Mouse (Mus musculus): ENCODE results near the gene Atp2c1.

Gene Atp2c1

DNA sequence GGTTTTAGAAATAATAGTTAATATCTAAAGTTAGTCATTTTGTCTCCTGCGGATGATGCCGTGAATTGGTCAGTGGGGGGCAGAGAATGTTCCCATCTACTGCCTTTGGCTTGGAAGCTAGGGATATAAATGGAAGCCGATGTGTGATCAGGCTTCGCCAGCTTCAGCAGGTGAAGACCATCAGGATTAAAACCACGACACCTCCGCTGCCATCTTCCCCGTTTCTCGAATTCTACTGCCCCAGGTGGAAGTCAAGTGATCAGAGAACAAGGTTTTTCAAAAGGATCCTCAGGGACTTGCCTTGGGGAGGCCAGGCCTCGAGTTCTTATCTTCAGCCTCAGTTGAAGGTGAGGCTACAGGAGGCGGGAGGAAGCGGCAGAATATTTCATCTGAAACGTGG, at the start of gene Atp2c1:
Atp2c1 (minus strand) TSS at position 101 of the 400 bp plus-strand sequence.
- DNase-seq (ENCODE audit: low spot score) = no peak

DNA sequence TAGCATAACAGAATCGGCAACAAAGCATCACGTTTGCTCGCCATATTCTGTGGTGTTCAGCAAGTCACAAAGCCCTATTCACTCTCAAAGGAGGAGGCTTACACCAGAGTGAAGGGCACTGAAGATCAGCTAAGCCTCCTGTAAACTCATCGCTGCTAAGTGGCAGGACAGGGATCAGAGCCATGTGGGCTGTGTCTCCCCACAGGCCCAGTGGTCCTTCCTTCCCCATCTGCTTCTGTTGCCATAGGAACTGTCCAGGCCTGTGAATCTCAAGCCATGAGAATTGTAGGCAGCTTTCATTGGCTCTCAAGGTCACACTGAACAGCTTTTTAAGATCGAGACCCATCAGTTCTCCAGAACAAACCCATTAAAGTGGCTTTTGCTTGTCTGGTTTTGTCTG, 30.3 kb upstream of the Atp2c1 start:
- no peak for DNase-seq (ENCODE audit: low spot score)

DNA sequence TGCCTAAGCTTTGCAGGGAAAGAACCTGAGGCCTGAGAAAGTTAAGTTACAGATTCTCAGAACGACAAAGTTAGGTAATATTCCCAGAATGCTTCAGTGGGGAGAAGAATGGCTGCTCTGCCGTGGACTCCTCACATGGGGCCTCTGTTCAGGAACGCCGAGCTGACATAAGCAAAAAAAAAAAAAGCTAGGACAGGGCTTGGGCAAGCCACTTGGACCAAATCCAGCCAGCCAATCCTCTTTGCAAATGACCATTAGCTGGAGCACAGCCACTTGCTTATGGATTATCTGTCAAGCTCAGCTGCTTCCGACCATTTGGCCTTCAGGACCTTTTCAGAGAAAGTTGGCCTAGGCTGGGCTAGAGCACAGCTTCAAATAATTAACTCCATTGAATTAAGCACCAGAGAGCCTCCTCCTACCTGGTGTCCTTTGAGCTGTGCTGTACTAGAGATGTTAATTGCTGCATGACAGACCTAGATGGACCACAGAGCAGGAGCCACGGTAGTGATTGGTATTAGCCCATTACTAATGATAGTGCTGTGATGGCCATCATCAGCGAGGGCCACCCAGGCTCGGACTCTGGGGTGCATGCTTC, 29.1 kb upstream of the Atp2c1 start:
- no peak for DNase-seq (ENCODE audit: low spot score)

DNA sequence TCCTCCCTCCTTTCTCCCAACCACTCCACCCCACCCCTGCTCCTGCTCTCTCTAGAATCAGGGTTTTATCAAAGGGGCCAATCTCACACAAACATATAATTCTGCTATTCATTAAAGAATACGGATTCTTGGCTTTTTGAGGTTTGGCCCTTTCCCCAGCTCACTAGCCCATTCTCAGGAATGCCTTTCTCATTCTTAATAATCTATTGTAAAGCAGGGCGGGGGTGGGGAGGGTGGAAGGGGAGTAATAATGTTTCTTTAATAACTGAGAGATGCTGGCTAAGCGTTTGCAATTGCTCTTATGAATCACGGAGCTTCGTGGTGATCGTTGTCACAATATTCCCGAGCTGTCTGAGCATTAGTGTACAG, 27.3 kb upstream of the Atp2c1 start:
- DNase-seq (ENCODE audit: low spot score) = no peak

DNA sequence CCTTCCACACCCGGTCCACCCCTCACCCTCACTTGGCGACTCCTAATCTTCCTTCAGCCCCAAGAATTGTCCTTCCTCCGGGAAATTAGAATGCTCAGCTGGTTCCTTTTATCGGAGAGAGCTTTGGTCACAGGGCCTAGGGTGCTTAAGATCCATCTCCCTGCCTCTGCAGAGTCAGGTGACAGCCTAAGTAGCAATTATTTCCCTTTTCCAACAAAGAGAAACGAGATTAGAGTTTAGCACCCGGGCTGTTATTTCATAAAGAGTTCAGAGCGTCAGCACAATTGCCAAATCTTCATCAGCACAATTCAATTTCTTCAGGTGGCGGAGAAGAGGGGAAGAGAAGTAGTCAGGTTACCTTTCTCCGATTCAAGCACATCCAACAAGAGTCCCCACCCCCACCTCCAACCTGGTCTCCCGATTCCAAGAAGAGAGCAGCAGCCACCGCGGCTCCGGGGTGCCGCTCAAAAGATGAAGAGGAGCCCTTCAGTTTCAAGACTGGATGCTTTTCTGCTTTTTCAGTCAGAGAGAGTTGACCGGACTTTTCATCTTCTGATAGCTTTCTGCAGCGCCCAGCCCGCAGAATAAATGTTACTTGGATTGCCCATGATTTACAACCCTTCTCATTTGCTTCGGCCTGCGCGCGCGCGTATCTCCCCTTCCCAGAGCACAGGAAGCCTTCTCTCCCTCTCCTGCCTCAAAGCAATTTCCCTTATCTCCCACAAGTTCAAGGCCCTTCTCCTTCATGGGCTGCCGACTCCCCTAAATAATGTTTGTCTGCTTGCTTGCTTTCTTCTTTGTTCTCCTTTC, 26.7 kb upstream of the Atp2c1 start:
- DNase-seq (ENCODE audit: low spot score) = peak; percentile 49

DNA sequence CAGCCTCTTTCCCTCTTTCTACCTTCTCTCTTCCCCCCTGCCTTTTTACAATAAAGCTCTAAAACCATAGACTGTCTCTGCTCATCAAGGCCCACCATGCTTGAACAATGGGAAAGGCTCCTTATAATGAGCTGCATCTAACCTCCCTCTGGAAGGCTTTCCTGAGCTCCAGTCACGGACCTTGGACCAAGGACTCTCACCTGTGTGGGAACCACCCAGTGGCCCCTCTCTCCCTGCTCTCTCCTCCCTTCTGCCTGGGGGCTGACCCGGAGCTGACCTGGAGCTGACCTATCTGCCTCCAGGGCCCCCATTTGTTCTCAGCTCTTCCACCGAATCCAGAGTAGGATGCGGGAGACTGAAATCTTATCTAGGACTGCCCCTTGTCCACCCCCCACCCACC, 24.3 kb upstream of the Atp2c1 start:
- no peak for DNase-seq (ENCODE audit: low spot score)

DNA sequence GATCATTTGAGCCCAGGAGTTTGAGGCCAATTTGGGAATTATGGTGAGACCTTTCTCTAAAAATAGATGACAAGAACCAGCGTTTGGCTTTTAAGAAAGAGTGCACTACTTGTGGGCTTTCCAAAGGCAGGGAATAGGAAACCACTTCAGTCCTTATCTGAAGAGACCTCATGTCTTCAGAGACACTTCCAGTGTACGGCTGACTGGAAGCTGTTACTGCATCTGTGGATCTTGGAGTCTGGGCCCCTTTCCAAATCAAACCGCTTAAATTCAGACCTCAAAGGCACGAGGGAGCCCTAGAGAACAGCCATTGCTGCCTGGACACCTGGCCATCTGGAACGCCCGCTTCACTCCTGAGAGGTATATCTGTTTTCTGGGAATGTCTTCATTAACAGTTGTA, 22.0 kb upstream of the Atp2c1 start:
- DNase-seq (ENCODE audit: low spot score) = no peak

DNA sequence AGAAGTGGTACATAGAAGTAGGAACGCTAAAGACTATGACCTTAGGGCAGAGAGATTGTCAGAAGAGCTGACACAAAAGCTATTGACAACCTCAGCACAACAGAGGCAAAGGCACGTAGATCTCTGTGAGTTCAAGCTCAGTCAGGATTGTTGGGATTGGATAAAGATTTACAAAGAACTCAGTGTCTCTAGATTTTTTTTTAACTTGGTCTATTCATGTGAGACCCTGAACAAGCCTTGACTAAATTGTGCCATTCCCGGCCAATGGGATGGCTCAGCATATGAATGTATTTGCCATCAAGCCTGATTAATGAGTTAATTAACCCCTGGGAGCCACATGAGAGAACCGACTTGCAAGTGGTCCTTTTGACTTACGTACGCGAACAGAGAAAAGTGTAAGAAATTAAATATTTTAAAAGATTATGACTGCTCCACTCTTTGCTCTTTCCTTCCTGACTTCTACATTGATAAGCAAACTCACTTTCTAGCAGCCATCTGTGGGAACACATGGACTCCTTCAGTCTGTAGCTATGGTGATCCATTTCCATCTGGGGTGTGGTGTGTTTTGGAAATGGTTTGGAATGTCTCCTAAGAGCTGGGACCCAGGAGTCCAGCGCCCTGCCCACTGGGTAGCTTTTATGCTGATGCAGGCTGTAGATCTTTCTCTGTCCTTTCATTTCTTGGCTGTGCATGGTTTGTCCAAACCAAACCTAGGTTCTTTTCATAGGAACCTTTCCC, 17.1 kb upstream of the Atp2c1 start:
- no peak for DNase-seq (ENCODE audit: low spot score)

DNA sequence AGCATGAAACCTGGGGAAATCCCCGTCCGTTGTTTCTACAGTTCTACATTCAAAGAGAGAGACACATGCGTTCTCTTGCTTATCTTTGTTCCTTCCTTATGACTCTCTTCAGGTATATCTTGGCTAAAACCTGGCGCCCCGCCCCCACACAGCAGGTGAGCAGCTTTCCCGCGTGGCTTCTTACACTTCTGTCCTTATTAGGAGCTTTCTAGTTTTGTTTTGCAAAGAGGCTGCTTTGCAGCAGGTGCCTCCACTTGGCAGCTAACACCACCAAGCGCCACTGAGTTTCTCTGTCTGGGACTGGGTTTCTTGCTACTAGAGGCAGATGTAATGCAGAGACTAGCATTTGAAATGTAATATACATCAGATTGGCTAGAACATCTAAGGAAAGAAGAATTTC, 10.4 kb upstream of the Atp2c1 start:
- DNase-seq (ENCODE audit: low spot score) = no peak

DNA sequence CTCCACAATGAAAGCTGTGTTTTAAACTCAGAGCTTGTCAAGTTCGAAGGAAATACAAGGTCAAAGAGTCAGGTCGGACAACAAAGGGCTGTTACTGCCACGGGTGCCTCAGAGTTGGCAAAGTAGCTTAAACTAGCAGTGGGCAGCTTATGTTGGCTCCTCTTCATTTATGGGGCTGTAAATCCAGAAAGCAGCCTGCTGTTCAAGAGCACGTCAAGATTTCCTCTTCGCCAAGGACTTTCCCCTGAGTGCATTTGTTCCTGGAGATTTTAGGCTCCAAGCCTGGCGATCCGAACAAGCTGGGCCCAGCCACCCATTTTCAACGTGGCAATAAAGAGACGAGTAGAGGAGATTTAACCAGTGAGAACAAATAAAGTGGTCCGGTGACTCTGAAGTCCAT, 9.8 kb upstream of the Atp2c1 start:
- no peak for DNase-seq (ENCODE audit: low spot score)

DNA sequence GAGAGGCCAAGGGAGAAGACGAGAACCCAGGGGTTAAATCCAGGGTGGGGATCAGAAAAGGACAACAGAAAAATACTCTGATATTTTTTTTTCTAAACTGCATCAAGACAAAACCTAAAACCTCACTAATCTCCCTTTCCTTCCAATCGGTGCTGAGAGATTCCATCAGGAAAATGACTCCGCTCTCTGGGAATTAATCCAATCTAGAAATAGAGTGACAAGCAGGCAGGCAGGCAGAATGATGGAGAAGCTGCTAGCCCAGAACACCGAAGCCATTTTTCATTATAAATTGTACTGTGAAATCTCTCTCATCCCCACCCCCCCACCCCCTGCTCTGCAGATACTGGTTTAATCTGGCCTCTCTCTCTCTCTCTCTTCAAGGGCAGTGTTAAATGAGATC, 1.8 kb downstream of the Atp2c1 start:
- DNase-seq (ENCODE audit: low spot score) = no peak

DNA sequence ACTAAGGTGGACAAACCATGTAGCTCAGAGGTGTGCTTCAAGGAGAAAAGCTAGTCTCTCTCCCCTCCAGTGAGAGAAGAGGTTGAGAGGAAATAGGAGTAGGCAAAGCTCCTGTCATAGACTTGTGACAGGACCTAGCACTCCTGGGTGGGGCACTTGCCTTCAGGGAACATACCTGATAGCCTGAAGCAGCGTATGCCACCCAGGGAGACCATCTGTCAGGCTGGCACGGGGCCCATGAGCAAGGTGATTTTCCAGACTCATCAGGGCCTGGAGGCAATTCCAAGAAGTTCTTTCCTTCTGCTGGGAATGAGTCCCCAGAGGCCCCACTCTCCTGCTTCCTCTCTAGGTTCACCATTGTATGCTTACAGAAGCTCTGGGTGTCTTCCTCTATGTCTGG, 4.1 kb downstream of the Atp2c1 start:
- no peak for DNase-seq (ENCODE audit: low spot score)

DNA sequence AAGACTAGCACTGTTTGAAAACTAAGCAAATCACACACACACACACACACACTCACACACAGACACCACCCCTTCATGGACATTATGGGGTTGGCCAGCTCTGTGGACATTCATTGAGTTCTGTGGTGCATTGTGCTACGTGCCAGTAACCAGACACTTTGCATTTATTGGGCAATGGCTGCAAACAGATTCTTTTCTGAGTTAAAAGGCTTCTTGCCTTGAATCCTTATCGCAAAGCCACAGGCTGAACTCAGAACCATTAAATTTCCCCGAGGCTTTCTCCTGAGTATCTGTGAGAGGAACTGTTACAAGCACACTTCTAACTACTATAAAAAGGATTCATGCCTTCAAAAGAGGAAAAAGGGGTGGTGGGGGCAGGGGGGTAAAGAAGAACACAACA, 5.1 kb downstream of the Atp2c1 start:
- DNase-seq (ENCODE audit: low spot score) = no peak

DNA sequence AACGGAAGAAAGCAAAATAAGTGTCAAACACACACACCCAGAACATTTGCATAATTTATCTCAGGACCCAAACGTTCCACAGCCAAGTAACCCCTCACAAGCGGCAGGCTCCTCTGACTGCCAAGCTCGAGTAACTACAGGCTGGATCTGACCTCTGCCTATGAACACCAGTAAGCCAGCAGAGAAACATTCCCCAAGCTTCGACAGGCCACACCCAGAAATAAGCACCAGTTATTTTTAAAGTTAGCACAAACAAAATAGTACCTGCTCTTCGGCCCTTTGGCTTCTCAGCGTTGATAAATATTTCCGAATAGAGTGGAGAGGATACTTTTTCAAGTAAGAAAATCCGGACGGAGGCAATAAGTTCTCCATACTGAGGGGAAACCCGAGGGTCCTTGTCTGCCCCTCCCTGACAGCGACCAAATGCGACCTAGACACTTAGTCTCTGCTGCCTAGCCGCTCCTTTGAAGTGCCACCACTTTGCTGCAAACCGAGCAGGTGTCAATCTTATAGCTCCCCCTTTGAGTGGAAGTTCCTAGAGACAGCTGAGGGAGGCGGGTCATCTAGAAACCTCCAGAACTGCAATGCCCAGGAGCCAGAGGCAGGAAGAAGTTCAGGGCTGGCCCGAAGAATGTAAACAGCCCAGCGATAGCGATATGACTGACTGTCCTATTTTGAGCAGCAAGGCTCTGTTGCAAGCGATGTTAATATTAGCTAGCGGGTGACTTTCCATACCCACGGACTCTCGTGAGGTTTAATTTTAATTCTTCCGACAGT, 6.2 kb downstream of the Atp2c1 start:
- DNase-seq (ENCODE audit: low spot score) = no peak

DNA sequence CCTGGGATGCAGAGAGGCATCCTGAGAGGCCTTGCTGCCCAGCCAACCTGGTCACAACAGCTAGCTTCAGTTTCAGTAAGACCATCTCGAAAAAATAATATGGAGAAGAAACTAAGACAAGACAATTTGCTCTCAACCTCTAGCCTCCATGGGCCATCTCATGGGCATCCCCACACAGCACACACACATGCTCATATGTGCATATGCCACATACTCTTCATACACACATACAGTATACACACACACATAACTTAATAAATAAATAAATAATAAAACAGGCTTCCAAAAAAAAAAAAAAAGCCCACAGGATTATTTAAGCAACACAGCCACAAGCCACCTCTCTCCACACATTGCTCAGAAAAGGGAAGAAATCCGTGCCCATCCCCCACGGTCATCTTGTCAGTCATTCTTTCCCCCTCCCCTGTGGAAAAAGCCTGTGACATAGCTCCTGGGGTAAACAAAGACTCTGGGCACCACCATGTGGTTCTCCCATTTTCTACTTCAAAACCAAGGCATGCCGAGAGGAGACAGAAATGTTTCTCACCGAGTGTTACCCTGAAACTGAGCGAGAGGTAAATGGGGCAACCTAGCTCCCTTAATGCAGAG, 7.7 kb downstream of the Atp2c1 start:
- DNase-seq (ENCODE audit: low spot score) = peak; percentile 24

DNA sequence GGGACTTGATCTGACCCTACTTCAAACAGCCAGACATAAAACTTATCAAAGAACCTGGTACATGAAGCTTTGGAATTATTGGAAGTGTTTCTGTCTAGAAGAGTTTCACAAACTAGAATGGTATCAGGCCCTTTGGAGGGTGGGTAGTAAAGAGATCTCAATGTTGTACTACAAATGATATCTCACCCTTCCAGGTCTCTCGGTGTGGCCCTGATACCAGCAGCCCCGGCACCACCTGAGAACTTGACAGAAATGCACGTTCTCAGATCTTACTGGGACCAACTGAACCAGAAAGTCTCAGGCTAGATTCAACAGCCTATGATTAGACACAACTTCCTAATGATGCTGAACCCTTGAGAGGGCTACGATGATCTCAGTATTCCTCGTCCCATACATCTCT, 23.4 kb downstream of the Atp2c1 start:
- DNase-seq (ENCODE audit: low spot score) = no peak

DNA sequence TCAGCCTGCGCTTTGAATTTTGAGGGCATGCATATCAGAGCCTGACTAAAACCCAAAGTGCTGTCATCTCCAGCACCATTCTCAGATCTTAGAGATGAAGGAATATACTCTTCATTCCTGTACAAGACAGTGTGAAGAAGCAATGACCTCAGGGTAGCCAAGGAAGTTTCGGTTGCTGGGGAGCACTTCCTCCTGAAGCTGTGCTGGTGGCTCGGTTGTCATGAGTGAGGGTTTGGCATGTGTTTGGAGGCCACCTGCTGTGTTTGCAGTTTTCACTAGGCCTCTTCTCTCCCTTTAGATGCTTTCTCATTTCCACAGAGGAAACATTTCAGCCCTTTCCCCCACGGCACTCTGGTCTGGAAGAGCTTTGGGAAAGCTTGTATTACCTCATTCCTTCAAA, 24.7 kb downstream of the Atp2c1 start:
- DNase-seq (ENCODE audit: low spot score) = no peak

DNA sequence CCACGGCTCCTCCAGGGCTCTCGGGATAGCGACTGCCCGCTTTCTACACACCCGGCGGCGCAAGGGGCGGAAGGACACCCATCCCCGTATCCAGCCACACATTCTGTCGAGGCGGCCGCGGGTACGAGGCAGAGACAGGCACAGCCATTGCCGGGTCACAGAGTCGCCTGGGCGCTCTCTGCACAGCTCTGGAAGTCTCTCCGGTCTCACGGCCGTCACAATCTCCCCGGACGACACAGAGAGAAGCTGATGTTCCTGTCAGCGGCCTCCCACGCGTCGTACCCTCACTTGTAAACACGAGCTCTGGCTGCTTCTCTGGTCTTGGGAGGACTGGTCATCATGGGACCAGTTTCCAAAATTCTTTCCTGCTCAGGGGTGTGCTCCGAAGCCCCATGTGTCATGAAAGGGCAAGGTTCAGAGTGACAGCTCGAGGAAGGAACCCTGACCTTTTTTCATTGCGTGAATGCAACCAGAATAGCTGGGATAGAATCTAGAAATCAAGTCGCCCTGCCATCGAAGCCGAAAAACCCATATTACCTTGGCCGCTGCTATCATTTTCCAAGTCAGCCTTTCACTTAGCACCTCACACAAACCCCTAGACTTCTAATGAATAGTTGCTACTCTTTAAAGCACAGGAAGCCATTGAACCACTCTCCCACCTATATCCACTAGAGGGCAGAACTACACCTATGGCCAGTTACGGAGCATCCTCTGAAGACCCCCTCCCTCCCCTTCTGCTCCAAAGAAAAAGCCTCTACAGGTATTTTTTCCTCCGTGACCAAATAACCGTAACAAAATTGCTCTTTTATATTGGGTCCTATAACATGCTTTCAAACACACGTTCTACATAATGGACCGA, 31.6 kb downstream of the Atp2c1 start:
- DNase-seq (ENCODE audit: low spot score) = peak; percentile 84

DNA sequence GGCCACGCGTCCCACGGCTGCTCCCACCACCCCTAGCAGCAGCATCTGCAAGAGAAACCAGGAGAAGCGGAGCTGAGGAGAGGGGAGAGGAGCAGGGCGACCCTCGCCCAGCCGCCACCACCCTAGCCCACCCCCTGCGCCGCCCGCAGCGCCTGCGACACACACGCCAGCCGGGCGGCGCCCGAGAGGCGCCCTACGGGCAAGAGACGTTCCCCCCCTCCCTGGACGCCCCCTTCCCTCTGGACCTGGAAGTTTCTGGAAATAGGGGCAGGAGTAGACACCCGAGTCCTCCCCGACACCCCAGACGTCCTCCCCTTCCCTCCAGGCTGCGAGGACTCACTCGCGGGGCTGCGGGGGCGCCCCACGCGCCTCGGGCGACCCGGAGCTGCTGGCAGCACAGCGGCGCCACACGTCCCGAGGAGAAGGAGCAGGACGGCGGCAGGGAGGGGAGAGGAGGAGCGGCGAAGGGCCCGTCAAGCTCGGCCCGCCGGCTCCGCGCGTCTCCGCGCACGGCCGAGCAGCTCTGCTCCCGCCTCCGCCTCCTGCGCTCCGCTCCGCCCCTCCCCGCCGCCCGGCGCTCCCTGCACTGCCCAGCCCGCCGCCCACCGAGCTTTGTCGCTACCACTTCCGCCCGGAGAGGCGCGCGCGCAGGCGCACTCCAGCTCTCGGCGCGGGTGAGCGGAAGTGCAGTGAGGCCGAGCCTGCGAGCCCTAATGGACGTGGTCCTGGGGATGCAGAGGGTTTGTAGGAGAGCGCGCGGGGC, 32.4 kb downstream of the Atp2c1 start:
- DNase-seq (ENCODE audit: low spot score) = peak; percentile 97

DNA sequence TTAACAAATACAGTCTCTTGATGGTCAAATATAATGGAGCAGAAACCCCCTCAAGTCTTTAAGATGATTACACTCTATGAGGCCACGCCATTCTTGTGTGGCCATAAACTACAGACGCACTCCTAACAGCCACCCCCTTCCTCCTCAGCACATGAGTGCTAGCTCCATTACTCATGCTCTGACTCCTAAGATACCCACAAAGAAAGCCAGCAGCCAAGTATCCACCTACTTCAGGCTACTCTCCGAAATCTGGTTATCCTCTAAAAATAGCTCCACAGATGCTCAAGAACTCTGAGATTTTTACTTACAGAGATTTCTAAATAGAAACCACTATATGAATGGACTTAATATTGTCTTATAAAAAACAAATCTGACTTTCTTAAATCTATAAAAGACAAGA, 34.4 kb downstream of the Atp2c1 start:
- no peak for DNase-seq (ENCODE audit: low spot score)

All from embryo, embryonic 10 days (tissue).